Mouse (Mus musculus) central nervous system, embryonic 18 days (tissue): ENCODE data around the gene Ulk3. TPM values are rescaled to one million over a fixed set of nuclear protein-coding genes. Genes with fewer than 3 reads are reported as not detected.

Experiments
- polyA plus RNA-seq: library from polyadenylated mRNA; depleted of rRNA; stranded (reverse); fragments of >200 nt; gene quantifications from 2 replicates; pipeline ENCODE4 v1.2.3, GENCODE M21; 2012; rRNA removed

Gene Ulk3
- 40.2 and 46.6 TPM in 2 replicates for polyA plus RNA-seq

GRCm38 (mm10) chr9:57589224-57590126 lies at the start of gene Ulk3:
TSS of gene Ulk3 (plus strand) at chr9:57589452.

GRCm38 (mm10) chr9:57552139-57552887 lies 36.9 kb upstream of the Ulk3 start, which contains the start of gene Mpi:
TSS of gene Mpi (minus strand) at chr9:57552763.

GRCm38 (mm10) chr9:57560861-57561710 lies 28.2 kb upstream of the Ulk3 start, which contains the start of gene Scamp2:
TSS of gene Scamp2 (plus strand) at chr9:57560943.

GRCm38 (mm10) chr9:57606139-57606851 lies 17.0 kb downstream of the Ulk3 start, which contains the start of gene Cplx3:
TSS of gene Cplx3 (minus strand) at chr9:57606281.

GRCm38 (mm10) chr9:57620674-57621073 lies 31.4 kb downstream of the Ulk3 start, which contains the start of gene Lman1l:
TSS of gene Lman1l (minus strand) at chr9:57620774.

Other genes starting within 250 kb of the Ulk3 start
- 17.1 and 19.6 TPM in 2 replicates for gene Ppcdc, start 149.3 kb upstream of the Ulk3 start, polyA plus RNA-seq
- 283 and 284 TPM in 2 replicates for gene Scamp5, start 121.4 kb upstream of the Ulk3 start, polyA plus RNA-seq
- 14.8 and 15.7 TPM in 2 replicates for gene Rpp25, start 85.4 kb upstream of the Ulk3 start, polyA plus RNA-seq
- 395 and 396 TPM in 2 replicates for gene Cox5a, start 68.2 kb upstream of the Ulk3 start, polyA plus RNA-seq
- gene Fam219b, start 51.9 kb upstream of the Ulk3 start, polyA plus RNA-seq, result 14.3 and 15.3 TPM in 2 replicates
- gene Mpi, start 36.7 kb upstream of the Ulk3 start, polyA plus RNA-seq, result 62.6 and 66.8 TPM in 2 replicates
- gene Scamp2, start 28.5 kb upstream of the Ulk3 start, polyA plus RNA-seq, result 51.6 and 56.1 TPM in 2 replicates
- gene Cplx3, start 16.8 kb downstream of the Ulk3 start, polyA plus RNA-seq, result 0.66 and 1.1 TPM in 2 replicates
- 0.07 and 0.10 TPM in 2 replicates for gene Lman1l, start 31.3 kb downstream of the Ulk3 start, polyA plus RNA-seq
- 76.3 and 89.0 TPM in 2 replicates for gene Csk, start 64.2 kb downstream of the Ulk3 start, polyA plus RNA-seq
- gene Cyp1a2, start 94.3 kb downstream of the Ulk3 start, polyA plus RNA-seq, result not detected in 2 replicates
- 0.08 and 0.15 TPM in 2 replicates for gene Cyp1a1, start 98.5 kb downstream of the Ulk3 start, polyA plus RNA-seq
- 21.0 and 21.1 TPM in 2 replicates for gene Edc3, start 119.1 kb downstream of the Ulk3 start, polyA plus RNA-seq
- 144 and 147 TPM in 2 replicates for gene Clk3, start 176.4 kb downstream of the Ulk3 start, polyA plus RNA-seq
- gene Arid3b, start 247.3 kb downstream of the Ulk3 start, polyA plus RNA-seq, result 9.0 TPM in 2 replicates